Mouse (Mus musculus): ENCODE data around the gene Chac2. TPM values are rescaled to one million over a fixed set of nuclear protein-coding genes. Genes with fewer than 3 reads are reported as not detected.
A peak's percentile ranks its signal among the peaks of the same experiment; 100 is the strongest.
"Not testable (repeated sequence)": the region's sequence is repeated elsewhere in the genome, so short reads cannot be mapped to it uniquely, and the experiment has no call there.

Gene Chac2
- polyA plus RNA-seq (2012; rRNA removed) = 2.3 and 3.2 TPM in 2 replicates

GRCm38 (mm10) chr11:30985877-30986624 lies at the start of gene Chac2:
Gene Chac2 (minus strand): TSS chr11:30986350.
- WGBS = 2% methylated on average over 22 of the region's 22 CpGs
- TF ChIP-seq POLR2A (IDR thresholded peaks at IDR 0.05; ENCODE audit: control insufficient read depth, extremely low read depth, insufficient read depth, low read length, poor library complexity) (peak; percentile 40; the same call in 1 of the 2 replicates), CTCF (IDR thresholded peaks at IDR 0.05; ENCODE audit: borderline replicate concordance, control insufficient read depth, extremely low read depth, insufficient read depth, low read length, poor library complexity) (no peak)
- H3K4me3 ChIP-seq (ENCODE audit: control insufficient read depth, insufficient read depth, low read length) = peak within 1 kb of the TSS; percentile 70

GRCm38 (mm10) chr11:31034958-31035357 lies 48.8 kb upstream of the Chac2 start:
- no peaks in the 10 kb centered on the region for H3K4me1 ChIP-seq (replicated peaks; ENCODE audit: control insufficient read depth, insufficient read depth, low read length)
- no peak overlapping the region for H3K4me3 ChIP-seq (ENCODE audit: control insufficient read depth, insufficient read depth, low read length)
- no peak for TF ChIP-seq CTCF (IDR thresholded peaks at IDR 0.05; ENCODE audit: borderline replicate concordance, control insufficient read depth, extremely low read depth, insufficient read depth, low read length, poor library complexity)
- TF ChIP-seq POLR2A (IDR thresholded peaks at IDR 0.05; ENCODE audit: control insufficient read depth, extremely low read depth, insufficient read depth, low read length, poor library complexity) = no peak
- no peak overlapping the region for H3K27ac ChIP-seq (ENCODE audit: control insufficient read depth, insufficient read depth, low read length)
- no peaks in the 10 kb centered on the region for H3K36me3 ChIP-seq (ENCODE audit: control insufficient read depth, insufficient read depth, low read length)
- no peaks in the 10 kb centered on the region for H3K27me3 ChIP-seq (ENCODE audit: control insufficient read depth, insufficient read depth, low read length)
- WGBS = 99% methylated on average over 4 of the region's 4 CpGs
- no peak for DNase-seq

More at GRCm38 (mm10) chr11:30985877-30986624, at the start of gene Chac2:
- peak within 1 kb of the TSS; percentile 70 for H3K27ac ChIP-seq (ENCODE audit: control insufficient read depth, insufficient read depth, low read length)
- DNase-seq = peak; percentile 71
- H3K4me1 ChIP-seq (replicated peaks; ENCODE audit: control insufficient read depth, insufficient read depth, low read length) = peaks cover 3% of the 10 kb centered on the region
- no peaks in the 10 kb centered on the region for H3K36me3 ChIP-seq (ENCODE audit: control insufficient read depth, insufficient read depth, low read length)
- no peaks in the 10 kb centered on the region for H3K27me3 ChIP-seq (ENCODE audit: control insufficient read depth, insufficient read depth, low read length)

- WGBS = 93% methylated on average over 15 of the region's 15 CpGs
- not testable (repeated sequence) for H3K27ac ChIP-seq (ENCODE audit: control insufficient read depth, insufficient read depth, low read length)
These were observed 31.3 kb upstream of the Chac2 start for GRCm38 (mm10) chr11:31017466-31017865.

GRCm38 (mm10) chr11:31009668-31010067 lies 23.5 kb upstream of the Chac2 start:
- not testable (repeated sequence) for H3K4me3 ChIP-seq (ENCODE audit: control insufficient read depth, insufficient read depth, low read length); H3K27ac ChIP-seq (ENCODE audit: control insufficient read depth, insufficient read depth, low read length); H3K27me3 ChIP-seq (ENCODE audit: control insufficient read depth, insufficient read depth, low read length); DNase-seq; H3K36me3 ChIP-seq (ENCODE audit: control insufficient read depth, insufficient read depth, low read length); H3K4me1 ChIP-seq (replicated peaks; ENCODE audit: control insufficient read depth, insufficient read depth, low read length)
- 100% methylated on average over 1 of the region's 1 CpGs for WGBS

More at GRCm38 (mm10) chr11:31017466-31017865, 31.3 kb upstream of the Chac2 start:
- not testable (repeated sequence) for DNase-seq; H3K27me3 ChIP-seq (ENCODE audit: control insufficient read depth, insufficient read depth, low read length); H3K36me3 ChIP-seq (ENCODE audit: control insufficient read depth, insufficient read depth, low read length); H3K4me1 ChIP-seq (replicated peaks; ENCODE audit: control insufficient read depth, insufficient read depth, low read length); H3K4me3 ChIP-seq (ENCODE audit: control insufficient read depth, insufficient read depth, low read length)

- H3K36me3 ChIP-seq (ENCODE audit: control insufficient read depth, insufficient read depth, low read length) = no peaks in the 10 kb centered on the region
- TF ChIP-seq CTCF (IDR thresholded peaks at IDR 0.05; ENCODE audit: borderline replicate concordance, control insufficient read depth, extremely low read depth, insufficient read depth, low read length, poor library complexity) (no peak), POLR2A (IDR thresholded peaks at IDR 0.05; ENCODE audit: control insufficient read depth, extremely low read depth, insufficient read depth, low read length, poor library complexity) (no peak)
- no peaks in the 10 kb centered on the region for H3K4me1 ChIP-seq (replicated peaks; ENCODE audit: control insufficient read depth, insufficient read depth, low read length)
- no peaks in the 10 kb centered on the region for H3K27me3 ChIP-seq (ENCODE audit: control insufficient read depth, insufficient read depth, low read length)
- no peak for DNase-seq
- H3K27ac ChIP-seq (ENCODE audit: control insufficient read depth, insufficient read depth, low read length) = no peak overlapping the region
- no peak overlapping the region for H3K4me3 ChIP-seq (ENCODE audit: control insufficient read depth, insufficient read depth, low read length)
- 97% methylated on average over 4 of the region's 4 CpGs for whole genome bisulfite sequencing
These were observed 15.2 kb upstream of the Chac2 start for GRCm38 (mm10) chr11:31001169-31001908.

- TF ChIP-seq POLR2A (IDR thresholded peaks at IDR 0.05; ENCODE audit: control insufficient read depth, extremely low read depth, insufficient read depth, low read length, poor library complexity) (no peak), CTCF (IDR thresholded peaks at IDR 0.05; ENCODE audit: borderline replicate concordance, control insufficient read depth, extremely low read depth, insufficient read depth, low read length, poor library complexity) (no peak)
- H3K36me3 ChIP-seq (ENCODE audit: control insufficient read depth, insufficient read depth, low read length) = no peaks in the 10 kb centered on the region
- H3K4me1 ChIP-seq (replicated peaks; ENCODE audit: control insufficient read depth, insufficient read depth, low read length) = no peaks in the 10 kb centered on the region
- DNase-seq = no peak
- H3K27me3 ChIP-seq (ENCODE audit: control insufficient read depth, insufficient read depth, low read length) = no peaks in the 10 kb centered on the region
- 69% methylated on average over 2 of the region's 2 CpGs for WGBS
- H3K4me3 ChIP-seq (ENCODE audit: control insufficient read depth, insufficient read depth, low read length) = no peak overlapping the region
- H3K27ac ChIP-seq (ENCODE audit: control insufficient read depth, insufficient read depth, low read length) = no peak overlapping the region
These were observed 13.9 kb upstream of the Chac2 start for GRCm38 (mm10) chr11:31000028-31000427.

All from thymus, adult 2 months (tissue).